Mouse (Mus musculus): Measurements from ENCODE around the gene Siva1.

The Siva1 gene

DNA sequence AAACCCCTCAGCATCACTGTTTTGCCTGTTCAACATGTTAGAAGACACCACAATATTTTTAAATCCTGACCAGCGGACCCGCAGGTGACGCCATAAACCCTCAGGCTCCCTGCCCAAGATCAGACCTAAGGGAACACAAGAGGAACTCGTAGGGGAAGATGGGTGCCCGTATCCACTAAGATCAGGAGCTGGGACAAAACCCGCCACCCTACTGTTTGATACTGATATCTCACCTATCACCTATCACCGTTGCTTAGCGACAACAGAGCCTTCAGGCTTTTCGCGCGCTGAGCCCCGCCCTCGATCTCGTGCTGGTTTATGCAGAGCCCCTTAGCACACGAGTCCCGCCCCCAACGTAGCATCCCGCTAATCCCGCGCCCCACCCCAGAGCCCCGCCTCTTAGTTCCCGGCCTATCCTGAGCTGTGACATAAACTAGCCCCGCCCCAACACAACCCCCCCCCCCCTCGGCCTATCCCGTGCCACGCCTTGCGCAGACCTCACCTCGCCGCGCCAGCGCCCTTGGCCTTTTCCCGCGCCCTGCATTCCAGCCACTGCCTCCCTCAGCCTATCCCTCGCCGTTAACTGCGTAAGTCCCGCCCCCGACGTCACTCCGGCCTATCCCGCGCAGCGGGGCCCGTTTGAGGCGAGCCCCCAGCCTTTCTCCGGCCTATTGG, at the start of gene Siva1:
Gene Siva1 (plus strand): TSS at position 500 of the 675 bp plus-strand sequence.
- peak; percentile 99 to 100 for DNase-seq

DNA sequence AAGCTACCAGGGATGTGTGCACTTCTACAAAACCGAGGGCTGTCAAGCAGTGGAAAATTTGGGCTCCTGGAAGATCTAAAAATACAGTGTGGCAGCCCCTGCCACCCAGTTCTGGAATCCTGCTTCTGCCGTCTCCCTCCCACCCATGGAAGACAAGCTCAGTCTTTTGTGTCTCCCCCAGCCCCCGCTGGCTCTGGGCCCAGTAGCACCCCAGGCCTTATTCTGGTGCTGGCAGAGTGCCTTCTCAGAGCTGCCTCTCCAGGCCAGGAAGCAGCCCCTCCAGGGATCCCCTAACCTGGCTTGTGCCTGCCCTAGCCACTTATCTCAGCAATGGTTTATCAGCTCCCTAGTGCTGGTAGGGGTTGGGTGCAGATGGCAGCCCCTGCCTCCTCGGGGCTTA, 49.5 kb upstream of the Siva1 start:
- DNase-seq, result no peak

DNA sequence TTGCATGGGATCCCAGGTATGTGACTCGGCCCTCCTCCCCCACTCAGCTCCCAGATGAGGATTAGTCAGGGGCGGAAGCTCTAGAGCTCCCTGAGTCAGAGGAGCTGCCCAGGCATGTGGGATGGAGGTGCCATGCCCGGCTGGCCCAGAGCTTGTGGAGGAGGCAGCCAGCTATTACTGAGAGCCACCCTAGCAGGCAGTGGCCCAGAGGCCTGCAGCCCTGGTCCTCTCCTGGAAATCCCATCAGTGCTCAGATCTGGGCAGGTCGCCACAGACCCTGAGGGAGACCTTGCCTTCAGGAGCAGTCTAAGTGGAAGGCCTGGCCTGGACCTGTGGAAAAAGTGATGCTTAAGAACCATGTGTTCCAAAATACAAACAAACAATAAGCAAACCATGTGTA, 48.9 kb upstream of the Siva1 start:
- peak in 1 of 2 experiments; percentile 52 for DNase-seq

DNA sequence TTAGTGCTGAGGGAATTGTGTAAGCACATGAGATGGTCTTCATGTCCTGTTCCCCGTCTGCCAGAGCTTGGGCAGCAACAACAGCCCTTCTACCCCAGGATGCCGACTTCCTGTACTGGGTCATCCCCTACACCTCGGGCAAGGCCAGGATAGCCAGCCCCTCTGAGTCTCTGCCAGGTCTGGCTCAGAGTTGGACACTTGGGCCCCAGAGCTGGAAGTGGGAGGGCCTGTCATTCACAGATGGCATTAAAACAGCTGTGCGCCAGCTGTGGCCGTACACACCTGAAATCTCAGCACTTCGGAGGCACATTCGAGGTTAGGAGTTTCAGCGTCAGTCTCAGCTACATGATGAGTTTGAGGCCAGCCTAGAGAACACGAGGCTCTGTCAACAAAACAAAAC, 48.0 kb upstream of the Siva1 start:
- no peak for DNase-seq

DNA sequence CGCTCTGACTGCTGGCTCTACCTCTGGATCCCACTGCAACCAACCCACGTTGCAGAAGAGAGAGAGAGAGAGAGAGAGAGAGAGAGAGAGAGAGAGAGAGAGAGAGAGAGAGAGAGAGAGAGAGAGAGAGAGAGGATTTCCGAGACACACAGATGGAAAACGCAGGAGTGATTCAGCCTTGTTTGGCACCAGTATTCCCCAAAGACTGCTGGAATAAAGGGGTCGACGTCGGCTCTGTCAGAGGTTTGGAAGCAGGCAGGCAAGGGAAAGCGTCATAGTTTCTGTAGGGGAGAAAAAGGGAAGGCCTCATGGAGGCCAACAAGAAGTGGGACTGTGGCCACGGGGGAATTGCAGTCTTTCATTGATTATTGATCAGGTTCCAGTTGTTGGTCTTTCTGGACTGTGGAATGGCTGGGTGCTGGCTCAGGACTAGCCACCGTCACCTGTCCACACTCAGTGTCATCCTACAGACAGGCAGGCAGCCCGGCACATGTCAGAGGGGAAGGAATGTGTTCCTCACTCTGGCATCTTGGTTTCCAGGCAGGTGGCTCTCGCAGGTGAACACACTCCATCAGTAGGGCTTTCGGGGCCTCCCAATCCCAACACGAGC, 47.5 kb upstream of the Siva1 start:
- no peak for DNase-seq

DNA sequence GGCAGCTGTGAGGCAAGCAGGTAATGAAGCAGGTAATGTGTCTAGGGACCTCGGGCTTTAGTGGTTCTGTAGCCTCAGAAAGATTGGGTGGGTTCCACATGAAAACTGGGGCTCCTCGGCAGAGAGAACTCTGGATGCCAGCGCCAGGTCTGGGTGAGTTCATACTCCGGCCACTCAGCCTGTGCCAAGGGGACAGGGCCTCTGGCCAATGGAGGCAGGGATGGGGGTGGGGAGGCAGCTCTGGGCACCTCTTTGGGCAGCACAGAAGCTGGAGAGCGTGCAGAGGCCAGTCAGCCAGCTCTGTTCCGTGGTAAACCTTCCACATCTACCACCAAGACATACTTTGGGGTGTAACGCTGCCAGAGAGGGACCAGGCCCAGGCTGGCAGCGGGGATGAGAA, 46.9 kb upstream of the Siva1 start:
- DNase-seq, result no peak

DNA sequence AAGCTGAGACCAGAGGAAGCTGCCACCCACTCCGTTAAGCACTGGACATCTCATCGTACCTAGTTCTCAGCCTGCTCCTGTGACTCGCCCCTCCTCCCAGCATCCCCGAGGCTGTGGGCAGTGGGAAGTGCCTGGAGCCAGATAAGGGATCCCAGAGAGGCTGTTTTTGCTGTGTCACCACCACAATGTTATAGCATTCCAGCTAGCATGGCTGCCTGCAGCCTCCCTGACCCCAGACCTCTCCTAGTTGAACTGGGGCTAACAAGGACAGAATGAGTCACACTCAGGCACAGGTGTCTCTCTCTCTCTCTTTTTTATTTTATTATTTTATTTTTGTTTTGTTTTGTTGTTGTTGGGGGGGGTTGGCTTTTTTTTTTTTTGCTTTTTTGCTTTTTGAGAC, 45.3 kb upstream of the Siva1 start:
- DNase-seq, result no peak

DNA sequence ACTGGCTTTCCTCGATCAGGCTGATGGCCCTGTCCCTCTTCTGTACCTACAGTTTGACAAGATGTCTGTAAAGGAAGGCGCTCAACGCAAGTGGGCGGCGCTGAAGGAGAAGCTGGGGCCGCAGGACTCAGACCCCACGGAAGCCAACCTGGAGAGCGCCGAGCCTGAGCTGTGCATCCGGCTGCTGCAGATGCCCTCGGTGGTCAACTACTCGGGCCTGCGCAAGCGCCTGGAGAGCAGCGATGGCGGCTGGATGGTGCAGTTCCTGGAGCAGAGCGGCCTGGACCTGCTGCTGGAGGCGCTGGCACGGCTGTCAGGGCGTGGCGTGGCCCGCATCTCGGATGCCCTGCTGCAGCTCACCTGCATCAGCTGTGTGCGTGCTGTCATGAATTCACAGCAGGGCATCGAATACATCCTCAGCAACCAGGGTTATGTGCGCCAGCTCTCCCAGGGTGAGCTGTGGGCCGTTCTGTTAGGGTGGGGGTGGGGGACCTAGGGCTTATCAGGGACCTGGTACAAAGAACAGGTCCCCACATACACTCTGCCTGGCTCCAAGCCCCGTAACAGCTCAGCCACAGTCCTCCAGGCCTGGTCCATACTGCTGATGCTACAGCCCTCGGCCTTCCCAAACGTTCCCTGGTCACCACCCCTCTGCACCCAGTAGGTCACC, 44.4 kb upstream of the Siva1 start:
- DNase-seq, result no peak

DNA sequence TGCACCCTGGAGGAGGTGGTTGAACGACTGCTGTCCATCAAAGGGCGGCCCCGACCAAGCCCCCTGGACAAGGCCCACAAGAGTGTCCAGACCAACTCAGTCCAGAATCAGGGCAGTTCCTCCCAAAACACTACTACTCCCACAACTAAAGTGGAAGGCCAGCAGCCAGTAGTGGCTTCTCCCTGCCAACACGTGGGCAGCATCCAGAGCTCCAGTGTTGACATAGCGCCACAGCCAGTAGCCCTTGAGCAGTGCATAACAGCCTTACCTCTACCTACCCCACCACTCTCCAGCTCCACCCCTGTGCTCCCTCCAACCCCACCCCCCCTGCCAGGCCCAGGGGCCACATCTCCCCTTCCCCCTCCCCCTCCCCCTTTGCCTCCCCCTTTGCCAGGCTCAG, 40.5 kb upstream of the Siva1 start:
- peak in 1 of 2 experiments; percentile 50 for DNase-seq

DNA sequence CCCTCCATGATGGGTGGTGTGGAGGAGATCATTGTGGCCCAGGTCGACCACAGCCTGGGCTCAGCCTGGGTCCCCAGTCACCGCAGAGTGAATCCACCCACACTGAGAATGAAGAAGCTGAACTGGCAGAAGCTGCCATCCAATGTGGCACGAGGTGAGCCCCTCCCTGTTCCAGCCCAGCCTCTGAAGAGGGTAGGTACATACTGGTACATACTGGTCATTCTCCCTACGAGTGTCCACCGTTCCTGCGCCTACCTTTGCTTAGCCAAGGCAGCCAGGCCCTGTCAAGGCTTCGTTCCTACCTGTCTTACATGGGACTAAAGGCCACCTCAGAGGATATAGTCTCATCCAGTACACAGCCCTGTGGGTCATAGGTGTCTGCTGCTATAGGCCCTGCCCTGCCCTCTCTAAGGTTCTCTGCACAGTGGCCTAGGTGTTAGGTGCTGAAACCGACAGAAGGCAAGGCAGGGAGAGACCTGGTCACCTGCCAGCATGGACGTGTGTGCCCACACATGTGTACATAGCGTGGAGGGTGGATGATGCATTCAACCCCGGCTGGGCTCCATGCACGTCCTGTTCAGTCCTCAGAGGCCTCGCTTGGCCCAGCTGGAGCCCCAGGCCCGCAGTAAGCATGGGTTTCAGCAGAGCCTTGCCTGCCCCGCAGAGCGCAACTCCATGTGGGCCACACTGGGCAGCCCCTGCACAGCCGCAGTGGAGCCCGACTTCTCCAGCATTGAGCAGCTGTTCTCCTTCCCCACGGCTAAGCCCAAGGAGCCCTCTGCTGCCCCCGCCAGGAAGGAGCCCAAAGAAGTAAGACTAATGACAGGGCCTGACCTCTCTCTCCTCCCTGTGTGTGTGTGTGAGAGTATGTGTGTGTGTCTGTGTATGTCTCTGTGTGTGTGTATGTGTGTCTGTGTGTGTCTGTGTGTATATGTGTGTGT, 39.5 kb upstream of the Siva1 start:
- DNase-seq, result peak; percentile 45 to 48

DNA sequence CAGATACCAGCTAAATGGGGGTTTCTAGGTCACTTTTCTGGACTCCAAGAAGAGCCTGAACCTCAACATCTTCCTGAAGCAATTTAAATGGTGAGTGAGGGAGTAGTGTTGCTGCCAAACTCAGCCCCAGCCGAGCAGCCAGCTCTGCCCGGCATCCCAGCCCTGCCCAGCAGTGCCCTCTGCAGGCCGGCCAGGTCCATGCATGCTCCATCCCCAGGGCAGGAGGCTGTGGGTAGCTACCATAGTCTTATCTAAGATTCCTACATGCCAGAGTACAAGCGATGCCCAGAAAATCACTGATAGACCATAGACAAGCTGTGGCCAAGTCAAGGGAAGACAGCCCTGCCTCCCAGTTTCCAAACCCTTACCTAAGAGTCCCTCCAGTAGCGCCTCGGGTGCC, 38.7 kb upstream of the Siva1 start:
- peak; percentile 74 for DNase-seq

DNA sequence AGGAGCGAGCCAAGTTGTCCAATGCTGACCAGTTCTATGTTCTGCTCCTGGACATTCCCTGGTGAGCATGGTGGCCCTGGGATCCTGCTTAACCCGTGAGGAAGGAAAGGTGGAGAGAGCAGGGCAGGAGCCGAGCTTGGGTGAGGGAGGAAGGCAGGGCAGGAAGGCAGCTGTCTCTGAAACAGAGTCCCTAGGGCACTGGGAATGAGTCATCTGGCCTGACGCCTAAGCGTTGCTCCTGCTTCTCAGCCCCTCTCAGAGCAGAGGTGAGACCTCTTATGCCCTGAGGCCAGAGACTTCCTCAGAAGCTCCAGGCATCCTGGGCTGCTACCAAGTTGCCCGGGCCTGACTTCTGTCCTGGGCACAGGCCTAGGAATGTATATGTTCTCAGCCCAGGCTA, 37.5 kb upstream of the Siva1 start:
- peak; percentile 22 to 41 for DNase-seq

DNA sequence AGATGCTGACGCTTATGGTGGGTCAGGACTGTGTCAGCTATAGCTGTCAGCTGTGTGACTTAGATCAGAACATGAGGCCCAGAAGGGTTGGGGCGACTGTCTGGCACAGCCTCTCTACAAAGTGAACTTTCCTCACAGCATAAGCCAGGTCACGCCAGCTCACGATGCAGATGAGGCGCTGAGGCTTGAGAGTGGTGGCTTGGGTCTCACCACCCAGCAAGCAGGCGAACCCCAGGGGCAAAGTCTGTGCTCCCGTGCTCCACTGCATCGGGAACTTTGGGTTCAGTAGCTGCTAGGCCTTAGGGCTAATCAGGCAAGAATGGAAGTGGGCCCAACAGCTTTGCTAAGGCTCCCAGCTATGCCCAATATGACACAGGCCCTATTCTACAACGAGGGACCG, 35.4 kb upstream of the Siva1 start:
- peak; percentile 38 to 69 for DNase-seq

DNA sequence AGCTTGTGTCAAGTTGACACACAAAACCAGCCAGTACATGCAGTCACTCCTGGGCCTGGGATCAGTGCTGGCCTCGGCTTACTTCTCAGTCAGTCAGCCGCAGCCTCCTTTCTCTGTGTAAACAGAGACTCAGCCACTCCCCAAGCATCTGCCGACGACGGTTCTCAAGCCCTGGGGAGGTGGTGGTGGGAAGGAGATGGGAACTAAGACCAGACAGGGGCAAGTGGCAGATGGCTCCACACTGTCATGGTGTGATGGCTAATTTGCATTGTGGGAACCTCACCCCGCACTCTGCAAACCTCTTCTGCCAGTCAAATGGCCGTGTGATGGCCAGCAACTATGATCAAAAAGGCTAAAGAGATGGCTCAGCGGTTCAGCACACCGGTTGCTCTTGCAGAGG, 27.8 kb upstream of the Siva1 start:
- DNase-seq, result no peak

DNA sequence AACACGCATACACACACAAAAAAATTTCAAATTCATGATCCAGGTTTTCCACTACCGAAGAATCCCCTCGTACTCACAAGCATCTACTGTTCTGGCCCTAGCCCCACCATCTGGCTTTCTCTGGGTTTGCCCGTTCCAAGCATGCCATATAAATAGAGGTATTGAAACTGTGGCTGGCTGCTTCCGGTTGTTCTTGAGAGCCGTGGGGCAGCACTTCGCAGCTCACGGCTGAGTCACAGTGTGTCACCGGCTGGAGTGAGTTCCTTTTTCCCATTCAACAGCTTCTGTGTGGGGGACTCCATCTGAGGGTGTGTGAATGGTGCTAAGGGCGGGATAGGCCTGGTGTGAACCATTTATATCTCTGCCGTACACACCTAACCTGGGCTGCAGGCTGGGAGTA, 27.3 kb upstream of the Siva1 start:
- no peak for DNase-seq

DNA sequence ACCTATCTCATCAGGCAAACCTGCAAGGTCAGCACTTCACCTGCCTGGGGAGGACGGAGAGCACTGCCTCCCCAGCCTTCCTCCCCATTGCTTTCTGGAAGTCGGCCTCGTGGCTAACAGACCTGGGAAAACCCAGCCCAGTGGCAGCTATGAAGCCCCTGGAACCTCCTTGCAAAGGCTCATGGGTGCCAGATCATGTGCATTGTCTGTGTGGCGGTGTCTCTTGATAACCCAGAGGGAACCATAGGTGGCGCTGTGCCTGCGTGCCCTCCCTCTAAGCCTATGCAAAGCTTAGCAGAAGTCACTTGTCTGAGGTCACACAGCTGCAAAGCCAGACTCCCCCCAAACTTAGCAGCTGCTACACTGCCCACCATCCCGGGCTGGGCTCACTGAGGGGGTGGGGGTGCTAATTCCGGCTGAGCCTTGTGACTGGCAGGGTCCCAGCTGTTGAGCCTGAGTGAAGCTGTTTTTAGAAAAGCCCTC, 26.5 kb upstream of the Siva1 start:
- DNase-seq, result peak; percentile 73 to 76

DNA sequence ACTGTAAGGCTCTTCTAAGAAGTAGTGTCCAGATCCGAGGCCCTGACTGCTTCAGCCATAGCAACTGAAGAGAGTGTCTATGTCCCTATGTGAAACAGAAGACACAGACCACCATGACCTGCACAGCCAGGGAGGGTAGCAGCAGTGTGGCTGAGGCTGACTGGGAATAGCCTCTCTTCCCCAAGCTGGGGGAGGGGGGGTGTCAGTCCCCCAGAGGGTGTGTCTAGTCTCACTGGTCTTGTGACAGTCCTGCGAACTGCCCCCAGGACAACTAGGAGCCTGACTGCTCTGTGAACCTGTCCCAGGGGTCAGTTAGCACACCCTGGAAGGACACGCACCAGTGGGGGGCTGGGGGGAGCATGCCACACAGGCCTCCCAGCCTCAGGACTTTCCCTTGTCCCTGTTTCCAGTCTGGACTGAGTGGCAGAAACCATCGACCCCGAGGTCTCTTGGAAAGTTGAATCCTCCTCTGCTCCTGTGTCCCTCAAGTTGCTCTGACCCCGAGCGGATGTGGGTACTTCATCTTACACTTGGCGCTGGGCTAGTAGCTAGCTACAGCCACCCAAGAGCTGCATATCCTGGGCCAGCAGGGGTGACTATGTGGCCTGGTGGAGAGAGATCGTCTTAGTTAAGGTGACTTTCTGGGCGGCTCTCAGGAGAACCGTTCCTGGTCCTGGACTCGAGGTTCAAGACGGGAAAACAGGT, 25.3 kb upstream of the Siva1 start:
- peak; percentile 41 to 85 for DNase-seq

DNA sequence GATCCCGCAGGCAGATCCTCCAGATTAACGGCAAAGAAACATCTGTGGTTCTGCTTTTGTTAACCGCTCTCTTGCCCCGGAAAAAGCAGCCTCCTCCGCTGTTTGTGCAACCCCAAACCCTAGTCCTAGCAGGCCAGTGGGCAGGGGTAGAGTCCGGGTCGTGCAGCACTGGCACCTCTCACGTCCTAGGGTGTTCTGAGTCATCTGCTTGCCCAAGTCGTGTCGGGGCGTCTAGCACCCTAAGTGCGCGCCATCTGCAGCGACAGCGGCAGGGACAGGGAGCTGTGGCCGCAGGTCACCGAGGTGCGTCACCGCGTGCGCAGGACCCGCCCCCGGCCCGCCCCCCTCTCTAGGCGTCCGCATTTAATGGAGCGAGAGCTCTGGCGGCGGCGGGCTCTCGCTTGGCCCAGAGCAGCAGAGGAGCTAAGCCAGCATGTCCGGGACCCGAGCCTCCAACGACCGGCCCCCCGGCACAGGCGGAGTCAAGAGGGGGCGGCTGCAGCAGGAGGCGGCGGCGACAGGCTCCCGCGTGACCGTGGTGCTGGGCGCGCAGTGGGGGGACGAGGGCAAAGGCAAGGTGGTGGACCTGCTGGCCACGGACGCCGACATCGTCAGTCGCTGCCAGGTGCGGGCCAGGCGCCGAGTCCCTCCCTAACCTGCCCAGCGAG, 24.7 kb upstream of the Siva1 start, which contains the start of gene Adssl1:
Gene Adssl1 (plus strand): TSS at position 360 of the 668 bp plus-strand sequence.
- DNase-seq, result peak; percentile 55 to 83

DNA sequence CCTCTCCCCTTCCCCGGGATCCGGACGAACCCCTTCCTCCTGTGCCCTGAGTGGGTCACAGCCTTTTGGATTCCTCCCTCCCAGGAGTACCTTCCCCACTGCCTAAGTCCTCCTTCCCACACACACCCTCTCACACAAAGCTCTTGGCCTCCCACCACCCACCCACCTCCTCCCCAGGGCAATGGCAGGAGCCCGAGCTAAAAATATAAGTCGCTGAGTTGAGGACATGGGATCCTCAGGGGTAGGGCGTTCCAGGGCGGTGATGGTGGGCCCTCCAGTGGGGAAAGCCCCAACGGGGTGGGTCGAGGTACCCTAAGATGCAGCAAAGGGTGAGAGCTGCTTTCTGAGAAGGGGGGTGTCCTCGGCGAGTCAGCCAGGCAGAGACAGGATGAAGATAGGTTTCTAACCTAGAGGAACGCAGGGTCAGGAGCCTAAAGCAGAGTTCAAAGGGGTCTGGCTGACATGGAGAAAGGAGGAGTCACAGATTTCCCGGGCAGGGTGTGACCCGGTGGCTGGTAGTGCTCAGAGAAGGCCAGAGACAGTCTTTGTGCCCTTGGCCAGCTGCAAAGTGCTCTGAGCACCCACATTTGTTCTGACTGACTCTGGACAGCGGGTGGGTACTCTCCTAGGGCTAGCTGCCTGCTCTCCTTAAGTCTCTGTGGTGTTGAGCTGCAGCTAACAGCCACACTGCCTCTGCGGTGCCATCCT, 24.0 kb upstream of the Siva1 start:
- DNase-seq, result no peak

DNA sequence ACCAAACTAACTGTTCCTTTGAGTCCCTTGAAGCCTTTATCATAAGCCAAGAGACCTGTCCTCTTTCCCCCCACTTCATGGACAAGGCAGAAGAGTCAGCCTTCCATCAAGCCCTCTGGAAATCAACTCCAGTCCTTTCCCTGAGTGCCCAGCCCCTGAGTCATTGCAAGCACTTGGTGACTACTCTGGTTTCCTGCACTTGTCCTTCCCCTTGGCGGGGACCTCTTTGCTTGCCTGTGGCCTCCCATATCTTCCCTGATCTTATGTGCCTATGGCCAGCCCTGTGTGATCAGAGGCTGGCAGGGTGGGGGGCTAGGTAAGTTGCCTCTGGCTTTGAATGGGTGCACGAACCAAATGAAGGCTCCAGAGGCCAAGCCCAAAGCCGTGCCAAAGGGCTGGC, 22.6 kb upstream of the Siva1 start:
- DNase-seq, result no peak

DNA sequence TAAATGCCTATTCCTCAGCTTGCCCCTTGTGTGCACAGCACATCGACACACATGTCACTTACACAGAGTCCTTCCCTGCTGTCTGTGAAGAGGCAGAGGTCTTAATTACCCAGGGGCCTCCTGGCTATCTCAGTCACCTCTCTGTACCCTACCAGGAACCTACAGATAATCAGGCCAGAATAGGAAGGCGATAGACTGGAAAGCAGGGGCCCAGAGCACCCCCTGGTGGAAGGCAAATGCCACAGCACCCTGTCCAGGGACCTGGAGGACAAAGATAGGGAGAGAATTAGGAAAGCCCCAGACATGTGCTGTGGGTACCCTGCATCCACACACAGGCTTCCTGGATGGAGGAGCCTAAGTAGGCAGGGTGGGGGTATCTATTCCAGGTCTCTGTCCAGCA, 20.7 kb upstream of the Siva1 start:
- peak; percentile 45 for DNase-seq
